Mouse (Mus musculus): ENCODE results near the gene Tgm1.

Tgm1 gene

GRCm38 (mm10) chr14:55713729-55714122 is at the start of gene Tgm1:
Tgm1 (minus strand) TSS chr14:55713926.
- DNase-seq (ENCODE audit: inconsistent ontology term), result no peak

- no peak for DNase-seq (ENCODE audit: inconsistent ontology term)
These were observed 49.4 kb upstream of the Tgm1 start for GRCm38 (mm10) chr14:55763166-55763565.

- peak; percentile 36 for DNase-seq (ENCODE audit: inconsistent ontology term)
These were observed 48.5 kb upstream of the Tgm1 start for GRCm38 (mm10) chr14:55762001-55762821.

GRCm38 (mm10) chr14:55761163-55761562 is 47.4 kb upstream of the Tgm1 start, which contains the start of gene Ltb4r2:
Ltb4r2 (plus strand) TSS chr14:55761428.
- DNase-seq (ENCODE audit: inconsistent ontology term), result no peak

DNA sequence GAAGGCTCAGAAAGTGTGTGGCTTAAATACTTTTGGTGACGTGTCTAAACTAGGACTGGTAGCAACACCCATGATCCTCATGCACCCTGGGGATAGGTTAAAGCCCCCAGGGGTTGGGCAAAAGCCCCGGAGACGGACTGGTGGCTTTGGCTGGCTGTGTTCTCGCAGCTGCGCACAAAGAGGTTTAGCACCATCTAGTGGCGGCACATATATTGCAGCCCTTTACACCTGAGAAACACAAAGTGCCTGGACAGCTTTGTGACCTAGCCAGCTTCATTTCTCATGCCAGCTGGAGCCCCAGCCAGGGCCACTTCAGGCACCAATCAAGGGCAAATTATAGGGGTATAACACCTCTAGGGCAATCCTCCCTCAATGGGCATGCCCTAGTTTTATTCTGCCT is 46.4 kb upstream of the Tgm1 start:
- DNase-seq (ENCODE audit: inconsistent ontology term), result peak; percentile 67

DNA sequence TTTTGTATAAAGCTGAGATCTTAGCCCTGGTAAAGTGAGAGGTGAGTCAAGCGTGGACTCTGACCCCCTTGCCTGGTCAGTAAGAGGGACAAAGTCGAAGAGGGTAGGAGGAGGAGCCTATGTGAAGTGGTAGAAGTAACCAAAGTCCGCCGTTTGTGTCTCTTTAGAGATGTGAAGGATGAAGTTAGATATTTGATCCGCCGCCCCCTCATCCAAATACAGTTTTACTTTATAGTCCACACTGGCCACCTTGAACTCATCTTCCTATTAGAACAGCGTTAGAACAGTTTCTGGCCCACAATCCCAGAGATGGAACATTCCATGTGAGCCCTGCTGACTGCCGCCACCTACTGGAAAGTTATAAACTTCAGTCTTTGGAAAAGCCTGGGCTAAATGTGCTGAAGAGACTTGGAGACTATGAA is 44.6 kb upstream of the Tgm1 start, which contains the start of gene Cideb:
Gene Cideb, minus strand, starts transcription at position 96 of the 422 bp plus-strand sequence.
- DNase-seq (ENCODE audit: inconsistent ontology term), result peak; percentile 54

DNA sequence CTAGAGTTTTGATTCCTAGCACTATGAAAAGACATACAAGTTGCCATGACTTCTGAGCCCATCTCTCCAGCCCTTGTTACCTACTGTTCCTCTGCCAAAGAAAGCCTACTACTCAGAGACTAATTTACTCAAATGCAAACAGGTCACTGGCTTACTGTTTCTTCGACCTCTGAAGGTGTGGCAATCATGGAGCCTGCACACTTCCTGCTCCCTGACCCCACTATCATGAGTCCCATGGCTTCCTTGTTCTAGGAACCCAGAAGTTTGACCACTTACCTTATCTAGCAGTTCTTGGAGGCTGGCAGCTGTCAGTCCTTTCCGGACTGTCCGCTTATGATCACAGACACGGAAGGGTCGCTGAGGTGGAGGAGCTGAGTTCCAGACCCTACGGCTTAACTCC is 43.8 kb upstream of the Tgm1 start:
- no peak for DNase-seq (ENCODE audit: inconsistent ontology term)

GRCm38 (mm10) chr14:55747051-55747847 is 33.5 kb upstream of the Tgm1 start:
- DNase-seq (ENCODE audit: inconsistent ontology term), result no peak

- no peak for DNase-seq (ENCODE audit: inconsistent ontology term)
These were observed 32.1 kb upstream of the Tgm1 start for GRCm38 (mm10) chr14:55745861-55746237.

DNA sequence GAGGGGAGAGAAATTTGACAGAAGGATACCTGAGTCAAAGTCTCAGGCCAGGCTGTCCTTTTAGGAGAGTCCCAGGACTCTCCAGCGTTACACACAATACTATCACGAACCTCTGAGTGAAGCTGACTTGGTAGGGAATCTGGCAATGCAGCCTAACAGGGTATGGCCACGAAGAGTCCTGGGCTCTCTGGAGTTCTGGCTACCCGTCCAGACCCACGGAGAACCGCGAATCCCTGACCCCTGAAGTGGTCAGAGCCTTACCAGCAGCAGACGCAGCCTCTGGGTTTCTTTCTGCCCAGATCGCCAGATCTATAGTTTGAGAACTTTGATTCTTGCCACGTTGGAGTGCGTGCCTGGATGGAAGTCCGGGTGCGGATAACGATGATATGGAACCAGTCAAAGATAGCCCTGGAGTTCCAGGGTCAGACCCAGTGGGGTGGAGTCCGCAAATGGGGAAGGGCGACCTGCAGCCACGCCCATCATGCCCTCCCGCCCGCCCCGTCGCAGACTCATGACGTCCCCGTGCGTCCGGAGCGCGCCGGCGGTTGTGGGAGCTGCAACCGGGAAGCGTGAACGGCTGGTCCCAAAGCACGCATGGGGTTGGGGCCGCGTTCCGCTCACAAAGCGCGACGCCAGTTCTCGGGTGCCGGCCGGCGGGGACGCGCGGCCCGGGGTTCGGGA is 31.6 kb upstream of the Tgm1 start, which contains the start of the genes Dhrs1 and Nop9:
Gene Dhrs1, minus strand, starts transcription at position 511 of the 681 bp plus-strand sequence.
Gene Nop9, plus strand, starts transcription at position 514 of the 681 bp plus-strand sequence.
- peak; percentile 91 for DNase-seq (ENCODE audit: inconsistent ontology term)

DNA sequence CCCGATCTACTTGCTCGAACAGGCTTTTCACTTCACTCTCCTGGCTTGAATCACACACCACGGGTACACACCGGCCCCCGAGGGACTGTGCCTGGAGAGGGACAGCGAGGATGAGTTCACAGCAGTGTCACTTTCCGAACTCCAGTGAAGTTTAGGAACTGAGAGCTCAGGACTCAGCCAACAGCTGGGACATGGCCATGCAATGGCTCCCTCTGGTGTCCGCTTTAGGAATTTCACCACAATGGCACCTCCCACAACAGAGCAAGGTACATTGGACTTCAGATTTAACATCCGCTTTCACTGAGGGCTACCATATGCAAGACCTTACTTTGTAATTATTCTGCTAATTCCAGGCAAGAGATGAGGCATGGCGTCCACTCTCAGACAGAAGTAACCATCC is 30.0 kb upstream of the Tgm1 start:
- peak; percentile 70 for DNase-seq (ENCODE audit: inconsistent ontology term)

DNA sequence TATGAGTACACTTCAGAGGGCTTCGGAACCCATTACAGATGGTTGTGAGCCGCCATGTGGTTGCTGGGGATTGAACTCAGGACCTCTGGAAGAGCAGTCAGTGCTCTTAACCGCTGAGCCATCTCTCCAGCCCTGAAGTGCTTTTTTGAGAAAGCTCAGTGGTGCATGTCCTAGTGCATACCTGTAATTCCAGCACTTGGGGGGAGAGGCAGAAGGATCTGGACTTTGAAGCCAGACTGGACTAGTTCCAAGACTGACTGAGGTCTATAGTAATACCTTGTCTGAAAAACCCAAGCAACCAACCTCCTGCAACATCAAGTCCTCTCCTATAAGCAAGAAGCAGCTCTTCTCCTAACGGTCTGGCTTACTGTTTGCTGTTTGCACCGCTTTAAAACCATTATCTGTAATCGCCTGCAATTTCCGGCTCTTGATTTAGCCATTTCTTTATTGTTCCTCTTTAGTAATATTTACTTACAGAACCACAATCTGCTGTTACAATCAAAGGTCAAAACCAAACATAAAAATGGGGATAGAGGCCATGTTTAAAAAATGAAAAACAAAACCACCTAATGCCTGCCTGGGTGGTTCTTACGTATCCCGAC is 23.5 kb upstream of the Tgm1 start:
- DNase-seq (ENCODE audit: inconsistent ontology term), result no peak

GRCm38 (mm10) chr14:55735758-55736157 is 22.0 kb upstream of the Tgm1 start:
- no peak for DNase-seq (ENCODE audit: inconsistent ontology term)

DNA sequence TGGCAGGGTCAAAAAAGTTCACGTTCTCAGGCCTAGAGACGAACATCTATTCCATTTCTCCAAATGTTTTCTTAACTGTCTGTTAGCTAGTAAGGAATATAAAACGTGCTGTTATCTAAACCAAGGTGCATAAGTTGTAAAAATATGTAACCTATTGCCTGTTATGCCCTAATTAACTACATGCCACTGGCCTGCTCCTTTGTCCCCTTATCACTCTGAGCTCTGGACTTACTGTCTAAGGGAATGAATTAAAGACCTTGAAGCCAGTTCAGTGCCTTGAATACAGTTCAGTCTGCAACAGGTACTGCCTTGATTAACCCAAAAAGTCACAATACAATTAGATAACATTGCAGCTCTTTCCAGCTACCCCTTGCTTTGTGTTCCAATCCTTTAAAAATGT is 21.6 kb upstream of the Tgm1 start:
- DNase-seq (ENCODE audit: inconsistent ontology term), result no peak

DNA sequence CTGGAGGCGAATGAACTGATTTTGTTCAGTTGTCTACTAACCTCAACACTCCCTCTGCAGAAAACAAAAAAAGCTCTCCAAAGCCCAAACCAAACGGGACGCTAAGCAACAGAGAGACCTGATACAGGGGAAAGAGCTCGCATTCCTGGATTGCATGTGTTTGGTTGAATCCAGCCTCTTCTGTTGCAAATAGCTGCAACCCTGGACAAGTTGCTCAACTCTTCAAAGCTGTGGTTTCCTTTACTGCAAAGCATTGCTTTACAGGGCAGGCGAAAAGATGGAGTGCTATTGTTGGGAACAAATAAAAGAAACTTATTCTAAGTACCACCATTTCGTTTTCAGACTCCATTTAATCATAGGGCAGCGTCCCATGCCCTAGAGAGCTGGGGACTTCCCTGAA is 21.1 kb upstream of the Tgm1 start:
- DNase-seq (ENCODE audit: inconsistent ontology term), result no peak

DNA sequence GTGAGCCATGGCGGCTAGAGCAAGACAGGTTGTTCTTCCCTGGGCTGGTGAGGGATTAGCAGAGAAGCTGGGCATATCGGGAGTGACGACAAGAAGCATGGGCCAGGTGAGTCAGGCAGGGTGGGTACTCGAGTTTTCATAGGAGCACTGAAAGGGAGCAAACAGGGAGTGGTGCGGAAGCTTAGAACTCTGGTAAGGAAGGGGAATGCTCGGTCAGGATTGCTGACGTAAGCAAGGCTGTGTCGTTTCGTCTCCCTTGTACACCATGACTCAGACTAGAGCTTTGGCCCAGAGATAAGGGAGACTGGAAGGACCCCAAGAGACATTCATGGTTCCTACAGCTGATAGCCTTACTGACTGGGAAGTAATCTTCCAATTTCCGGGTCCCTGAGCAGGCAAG is 20.2 kb upstream of the Tgm1 start:
- no peak for DNase-seq (ENCODE audit: inconsistent ontology term)

GRCm38 (mm10) chr14:55730531-55731032 is 16.9 kb upstream of the Tgm1 start:
- DNase-seq (ENCODE audit: inconsistent ontology term), result peak; percentile 50

- DNase-seq (ENCODE audit: inconsistent ontology term), result peak; percentile 88
These were observed 16.4 kb upstream of the Tgm1 start for GRCm38 (mm10) chr14:55730116-55730515.

- peak; percentile 81 for DNase-seq (ENCODE audit: inconsistent ontology term)
These were observed 14.4 kb upstream of the Tgm1 start for GRCm38 (mm10) chr14:55727889-55728685.

DNA sequence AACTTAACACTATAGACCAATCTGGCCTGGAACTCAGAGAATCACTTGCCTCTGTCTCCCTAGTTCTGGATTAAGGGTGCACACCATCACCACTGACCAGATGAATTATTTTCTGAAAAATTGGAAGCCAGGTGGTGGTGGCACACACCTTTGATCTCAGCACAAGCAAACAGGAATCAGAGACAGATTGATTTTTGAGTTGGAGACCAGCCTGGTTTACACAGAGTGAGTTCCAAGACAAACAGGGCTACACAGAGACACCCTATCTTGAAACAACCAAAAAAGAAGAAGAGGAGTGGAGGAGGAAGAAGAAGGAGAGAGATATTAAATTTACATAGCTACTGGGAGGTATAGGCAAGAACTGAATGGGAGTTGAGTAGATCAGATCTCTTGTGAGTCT is 12.5 kb upstream of the Tgm1 start:
- DNase-seq (ENCODE audit: inconsistent ontology term), result no peak

Measured in Muller cell, postnatal 12 days (primary cell).